In genomic region chr13:115508646-115509045, GRCm38 (mm10) we compare ENCODE assay signal across 19 mouse cellular contexts.
DNase-seq lines count a peak whose midpoint lies in the region; ATAC-seq lines count a peak whose summit lies in the region.
"Had no signal": no experiment of that assay in that cellular context is flagged by ENCODE, and none has a peak within 500 bp of the region (broad histone marks: within the 10 kb centered on the region; RNA-seq: fewer than 3 reads in every experiment).

No protein-coding gene starts in this region.

- no peaks in the 10 kb centered on the region for H3K27me3 ChIP-seq in midbrain, embryonic 16.5 days (ENCODE audit: control insufficient read depth, insufficient read depth, low read depth, low read length)
- H3K27me3 ChIP-seq in midbrain, embryonic 10.5 days (ENCODE audit: low read depth, poor library complexity, severe bottlenecking): no peaks in the 10 kb centered on the region
- no peaks in the 10 kb centered on the region for H3K27me3 ChIP-seq in hindbrain, embryonic 14.5 days (ENCODE audit: control insufficient read depth, insufficient read depth, low read length)
- no peaks in the 10 kb centered on the region for H3K27me3 ChIP-seq in intestine, embryonic 15.5 days (replicated peaks)
- H3K27me3 ChIP-seq: heart, embryonic 15.5 days had no signal

- no peaks in the 10 kb centered on the region for H3K36me3 ChIP-seq in midbrain, embryonic 16.5 days (ENCODE audit: control insufficient read depth, insufficient read depth, low read length)
- H3K36me3 ChIP-seq in midbrain, embryonic 10.5 days: no peaks in the 10 kb centered on the region
- no peaks in the 10 kb centered on the region for H3K36me3 ChIP-seq in hindbrain, embryonic 14.5 days (replicated peaks; ENCODE audit: control insufficient read depth, insufficient read depth)
- H3K36me3 ChIP-seq in intestine, embryonic 15.5 days: no peaks in the 10 kb centered on the region
- H3K36me3 ChIP-seq: embryonic facial prominence, embryonic 10.5 days; heart, embryonic 15.5 days had no signal

- WGBS in midbrain, embryonic 16.5 days: 48% methylated on average over 3 of the region's 3 CpGs
- WGBS in midbrain, embryonic 10.5 days: 70% methylated on average over 3 of the region's 3 CpGs
- 17% methylated on average over 3 of the region's 3 CpGs for WGBS in hindbrain, embryonic 14.5 days
- 66% methylated on average over 3 of the region's 3 CpGs for WGBS in intestine, embryonic 15.5 days

- no peaks in the 10 kb centered on the region for H3K4me1 ChIP-seq in midbrain, embryonic 16.5 days (ENCODE audit: control insufficient read depth, insufficient read depth, low read length)
- H3K4me1 ChIP-seq in midbrain, embryonic 10.5 days: peaks cover 1% of the 10 kb centered on the region
- H3K4me1 ChIP-seq in hindbrain, embryonic 14.5 days (replicated peaks; ENCODE audit: control insufficient read depth, insufficient read depth, low read length): peaks cover 4% of the 10 kb centered on the region; the same call in 1 of the 2 replicates
- no peaks in the 10 kb centered on the region for H3K4me1 ChIP-seq in intestine, embryonic 15.5 days (replicated peaks)
- H3K4me1 ChIP-seq: embryonic facial prominence, embryonic 10.5 days; heart, embryonic 15.5 days had no signal

- 0 out of 2 replicates have a peak, but pooled peaks cover 3% of the 10 kb centered on the region for H3K9me3 ChIP-seq in midbrain, embryonic 16.5 days (replicated peaks; ENCODE audit: control insufficient read depth, low read length, poor library complexity, severe bottlenecking)
- no peaks in the 10 kb centered on the region; the same call in 1 of the 2 replicates for H3K9me3 ChIP-seq in midbrain, embryonic 10.5 days (replicated peaks)
- 0 out of 2 replicates have a peak, but pooled peaks cover 8% of the 10 kb centered on the region for H3K9me3 ChIP-seq in hindbrain, embryonic 14.5 days (ENCODE audit: control insufficient read depth, low read length)
- no peaks in the 10 kb centered on the region for H3K9me3 ChIP-seq in intestine, embryonic 15.5 days
- H3K9me3 ChIP-seq: heart, embryonic 15.5 days had no signal

- no peak overlapping the region for H3K4me3 ChIP-seq in midbrain, embryonic 16.5 days (ENCODE audit: low read depth, low read length)
- no peak overlapping the region for H3K4me3 ChIP-seq in midbrain, embryonic 10.5 days
- H3K4me3 ChIP-seq in hindbrain, embryonic 14.5 days (replicated peaks; ENCODE audit: low read length): no peak overlapping the region
- no peak overlapping the region for H3K4me3 ChIP-seq in intestine, embryonic 15.5 days (replicated peaks)
- H3K4me3 ChIP-seq: embryonic facial prominence, embryonic 10.5 days; erythroblast, embryonic 14.5 days; heart, embryonic 15.5 days had no signal

- no peak overlapping the region for H3K4me2 ChIP-seq in midbrain, embryonic 16.5 days (ENCODE audit: low read length)
- H3K4me2 ChIP-seq in hindbrain, embryonic 14.5 days (replicated peaks): no peak overlapping the region
- no peak overlapping the region for H3K4me2 ChIP-seq in intestine, embryonic 15.5 days (replicated peaks)
- H3K4me2 ChIP-seq: heart, embryonic 15.5 days had no signal

- peak; percentile 40 for DNase-seq in heart, adult 11 months
- DNase-seq in heart, adult 9 months (ENCODE audit: low spot score in 2 of 2): no peak
- DNase-seq in midbrain, embryonic 10.5 days (ENCODE audit: low spot score): no peak
- peak; percentile 36 for DNase-seq in hindbrain, embryonic 14.5 days (ENCODE audit: low spot score)
- DNase-seq in retina, embryonic 14.5 days (ENCODE audit: low spot score): peak; percentile 39
- DNase-seq in T-cell, adult 2 months (ENCODE audit: low spot score): no peak
- DNase-seq: cerebellum, adult 11 months; cerebellum, postnatal 25 days; kidney, postnatal 10 days; liver; lung, adult 2 months; spleen, adult 18-20 months; thymus, postnatal 4 days had no signal

- peak; percentile 76 for ATAC-seq in midbrain, embryonic 16.5 days
- peak; percentile 62; the same call in 1 of the 2 replicates for ATAC-seq in hindbrain, embryonic 14.5 days (ENCODE audit: low FRiP score)
- no peak for ATAC-seq in intestine, embryonic 15.5 days

- no peak overlapping the region for H3K27ac ChIP-seq in midbrain, embryonic 16.5 days (ENCODE audit: low read length)
- no peak overlapping the region for H3K27ac ChIP-seq in midbrain, embryonic 10.5 days (replicated peaks)
- peak overlapping the region; percentile 47; the same call in 1 of the 2 replicates for H3K27ac ChIP-seq in hindbrain, embryonic 14.5 days
- H3K27ac ChIP-seq in intestine, embryonic 15.5 days: no peak overlapping the region
- H3K27ac ChIP-seq: embryonic facial prominence, embryonic 10.5 days; heart, embryonic 15.5 days; stomach, postnatal 0 days had no signal

- H3K9ac ChIP-seq in midbrain, embryonic 16.5 days (ENCODE audit: low read depth, low read length): no peak overlapping the region
- no peak overlapping the region for H3K9ac ChIP-seq in hindbrain, embryonic 14.5 days
- no peak overlapping the region for H3K9ac ChIP-seq in intestine, embryonic 15.5 days
- H3K9ac ChIP-seq: heart, embryonic 15.5 days had no signal

Comparison
In these comparisons a context has a peak if more than half of its experiments do, and no peak if none do; other contexts are left out.
1. DNase-seq: peak in heart, adult 11 months (single experiment), hindbrain, embryonic 14.5 days (single experiment) and retina, embryonic 14.5 days (single experiment); none in heart, adult 9 months (0 of 2), midbrain, embryonic 10.5 days (single experiment) and T-cell, adult 2 months (single experiment).